ENCODE assay signal across 9 mouse cellular contexts in genomic region chr15:102358126-102358525, GRCm38 (mm10). TPM values are rescaled to one million over a fixed set of nuclear protein-coding genes. Genes with fewer than 3 reads are reported as not detected.
A peak's percentile ranks its signal among the peaks of the same experiment; 100 is the strongest.
DNase-seq lines count a peak whose midpoint lies in the region; ATAC-seq lines count a peak whose summit lies in the region.
"Had no signal": no experiment of that assay in that cellular context is flagged by ENCODE, and none has a peak within 500 bp of the region (broad histone marks: within the 10 kb centered on the region; RNA-seq: fewer than 3 reads in every experiment).

No protein-coding gene starts in this region.

- H3K27ac ChIP-seq in lung, embryonic 15.5 days, result no peak overlapping the region
- H3K27ac ChIP-seq in forebrain, embryonic 15.5 days (replicated peaks), result no peak overlapping the region

- H3K36me3 ChIP-seq in lung, embryonic 15.5 days, result no peaks in the 10 kb centered on the region
- H3K36me3 ChIP-seq in forebrain, embryonic 15.5 days, result no peaks in the 10 kb centered on the region
- H3K36me3 ChIP-seq in megakaryocyte, embryonic 14.5 days (replicated peaks; ENCODE audit: low read length), result no peaks in the 10 kb centered on the region

- H3K4me1 ChIP-seq in lung, embryonic 15.5 days, result peaks cover 49% of the 10 kb centered on the region
- peaks cover 24% of the 10 kb centered on the region for H3K4me1 ChIP-seq in forebrain, embryonic 15.5 days
- H3K4me1 ChIP-seq in megakaryocyte, embryonic 14.5 days, result peaks cover 50% of the 10 kb centered on the region

- no peak for DNase-seq in lung, postnatal 10 days
- DNase-seq in thymus, postnatal 36 days, result peak; percentile 11 to 19
- DNase-seq in frontal cortex, postnatal 25 days (ENCODE audit: low spot score in 2 of 2), result no peak
- no peak for DNase-seq in adrenal gland, postnatal 14 days
- DNase-seq: right cerebral cortex, postnatal 14 days had no signal

- no peak for ATAC-seq in lung, embryonic 15.5 days (ENCODE audit: borderline replicate concordance, extremely low read depth, low FRiP score, low TSS enrichment)
- ATAC-seq in forebrain, embryonic 15.5 days (replicated peaks), result no peak
- ATAC-seq in megakaryocyte-erythroid progenitor cell, adult 5-6 weeks (replicated peaks; ENCODE audit: low FRiP score, low TSS enrichment, poor library complexity, severe bottlenecking), result no peak

- peak overlapping the region; percentile 50 for H3K4me2 ChIP-seq in lung, embryonic 15.5 days
- H3K4me2 ChIP-seq in forebrain, embryonic 15.5 days (replicated peaks), result peak overlapping the region; percentile 31

- H3K9ac ChIP-seq in lung, embryonic 15.5 days, result peak overlapping the region; percentile 31
- H3K9ac ChIP-seq in forebrain, embryonic 15.5 days (replicated peaks), result no peak overlapping the region

- H3K4me3 ChIP-seq in lung, embryonic 15.5 days, result peak overlapping the region; percentile 13; the same call in 1 of the 2 replicates
- peak overlapping the region; percentile 13; the same call in 1 of the 2 replicates for H3K4me3 ChIP-seq in forebrain, embryonic 15.5 days
- H3K4me3 ChIP-seq in megakaryocyte, embryonic 14.5 days (replicated peaks), result peak overlapping the region; percentile 84

- H3K27me3 ChIP-seq in lung, embryonic 15.5 days, result peaks cover 26% of the 10 kb centered on the region
- H3K27me3 ChIP-seq in forebrain, embryonic 15.5 days, result peaks cover 43% of the 10 kb centered on the region
- H3K27me3 ChIP-seq in megakaryocyte, embryonic 14.5 days (replicated peaks), result peaks cover 77% of the 10 kb centered on the region

- no peaks in the 10 kb centered on the region for H3K9me3 ChIP-seq in lung, embryonic 15.5 days
- no peaks in the 10 kb centered on the region for H3K9me3 ChIP-seq in forebrain, embryonic 15.5 days
- peaks cover 3% of the 10 kb centered on the region; the same call in 1 of the 2 replicates for H3K9me3 ChIP-seq in megakaryocyte, embryonic 14.5 days

- 3% methylated on average over 25 of the region's 25 CpGs for WGBS in lung, embryonic 15.5 days
- WGBS in forebrain, embryonic 15.5 days, result 2% methylated on average over 25 of the region's 25 CpGs

RNA-seq across cellular contexts. Expression of gene Aaas, which starts 7.6 kb away (rescaled TPM):
- 91.1 and 92.0 TPM in 2 replicates for polyA plus RNA-seq in lung, embryonic 15.5 days (2015; fragmentation: Nextera tagmentation; extraction: Ambion mirVana)
- polyA plus RNA-seq in forebrain, embryonic 15.5 days (2015; fragmentation: Nextera tagmentation; extraction: Ambion mirVana), result 42.6 and 44.9 TPM in 2 replicates
- polyA plus RNA-seq in megakaryocyte, embryonic 14.5 days (2012; ENCODE audit: insufficient read depth, low replicate concordance), result 51.2 and 84.3 TPM in 2 replicates
- total RNA-seq in megakaryocyte-erythroid progenitor cell, adult 5-6 weeks (2014; fragmentation: Nextera tagmentation), result 145 and 165 TPM in 2 replicates
- total RNA-seq in megakaryocyte-erythroid progenitor cell, adult 5-6 weeks (2017), result 179 and 207 TPM in 2 replicates
- total RNA-seq in adrenal gland, postnatal 14 days (2021), result 22.5 and 23.2 TPM in 2 replicates

RNA-seq across cellular contexts. Expression of gene Sp7, which starts 8.9 kb away (rescaled TPM):
- 0.48 and 0.55 TPM in 2 replicates for polyA plus RNA-seq in lung, embryonic 15.5 days (2015; fragmentation: Nextera tagmentation; extraction: Ambion mirVana)
- 0.36 and 0.40 TPM in 2 replicates for polyA plus RNA-seq in forebrain, embryonic 15.5 days (2015; fragmentation: Nextera tagmentation; extraction: Ambion mirVana)
- polyA plus RNA-seq in megakaryocyte, embryonic 14.5 days (2012; ENCODE audit: insufficient read depth, low replicate concordance), result 0.10 TPM in 1 of 2 replicates, not detected in the other
- total RNA-seq in megakaryocyte-erythroid progenitor cell, adult 5-6 weeks (2014; fragmentation: Nextera tagmentation), result not detected in 2 replicates
- not detected in 2 replicates for total RNA-seq in megakaryocyte-erythroid progenitor cell, adult 5-6 weeks (2017)
- total RNA-seq in adrenal gland, postnatal 14 days (2021), result not detected in 2 replicates

RNA-seq across cellular contexts. Expression of gene Myg1, which starts 26.6 kb away (rescaled TPM):
- 100 and 106 TPM in 2 replicates for polyA plus RNA-seq in lung, embryonic 15.5 days (2015; fragmentation: Nextera tagmentation; extraction: Ambion mirVana)
- 98.2 and 108 TPM in 2 replicates for polyA plus RNA-seq in forebrain, embryonic 15.5 days (2015; fragmentation: Nextera tagmentation; extraction: Ambion mirVana)
- polyA plus RNA-seq in megakaryocyte, embryonic 14.5 days (2012; ENCODE audit: insufficient read depth, low replicate concordance), result 35.8 and 92.1 TPM in 2 replicates
- 85.2 and 86.5 TPM in 2 replicates for total RNA-seq in megakaryocyte-erythroid progenitor cell, adult 5-6 weeks (2014; fragmentation: Nextera tagmentation)
- total RNA-seq in megakaryocyte-erythroid progenitor cell, adult 5-6 weeks (2017), result 60.8 and 73.8 TPM in 2 replicates
- total RNA-seq in adrenal gland, postnatal 14 days (2021), result 52.7 and 59.2 TPM in 2 replicates

RNA-seq across cellular contexts. Expression of gene Pfdn5, which starts 32.2 kb away (rescaled TPM):
- polyA plus RNA-seq in lung, embryonic 15.5 days (2015; fragmentation: Nextera tagmentation; extraction: Ambion mirVana), result 368 and 401 TPM in 2 replicates
- 467 and 474 TPM in 2 replicates for polyA plus RNA-seq in forebrain, embryonic 15.5 days (2015; fragmentation: Nextera tagmentation; extraction: Ambion mirVana)
- polyA plus RNA-seq in megakaryocyte, embryonic 14.5 days (2012; ENCODE audit: insufficient read depth, low replicate concordance), result 5.9 and 58.8 TPM in 2 replicates
- 210 and 293 TPM in 2 replicates for total RNA-seq in megakaryocyte-erythroid progenitor cell, adult 5-6 weeks (2014; fragmentation: Nextera tagmentation)
- total RNA-seq in megakaryocyte-erythroid progenitor cell, adult 5-6 weeks (2017), result 214 and 318 TPM in 2 replicates
- 330 and 361 TPM in 2 replicates for total RNA-seq in adrenal gland, postnatal 14 days (2021)

RNA-seq across cellular contexts. Expression of gene Sp1, which starts 47.8 kb away (rescaled TPM):
- 10.6 TPM in 2 replicates for polyA plus RNA-seq in lung, embryonic 15.5 days (2015; fragmentation: Nextera tagmentation; extraction: Ambion mirVana)
- 5.4 and 5.6 TPM in 2 replicates for polyA plus RNA-seq in forebrain, embryonic 15.5 days (2015; fragmentation: Nextera tagmentation; extraction: Ambion mirVana)
- 3.9 and 15.5 TPM in 2 replicates for polyA plus RNA-seq in megakaryocyte, embryonic 14.5 days (2012; ENCODE audit: insufficient read depth, low replicate concordance)
- total RNA-seq in megakaryocyte-erythroid progenitor cell, adult 5-6 weeks (2014; fragmentation: Nextera tagmentation), result 68.0 and 80.3 TPM in 2 replicates
- 45.0 and 62.2 TPM in 2 replicates for total RNA-seq in megakaryocyte-erythroid progenitor cell, adult 5-6 weeks (2017)
- 72.6 and 73.7 TPM in 2 replicates for total RNA-seq in adrenal gland, postnatal 14 days (2021)

Comparison
In these comparisons a context has a peak if more than half of its experiments do, and no peak if none do; other contexts are left out.
1. H3K4me3 ChIP-seq: peak in every context shown above with its lines; median percentile 84 in megakaryocyte, embryonic 14.5 days; 13 in lung, embryonic 15.5 days; 13 in forebrain, embryonic 15.5 days.
2. DNase-seq: peak in thymus, postnatal 36 days (2 of 2); none in lung, postnatal 10 days (single experiment), frontal cortex, postnatal 25 days (0 of 2) and adrenal gland, postnatal 14 days (single experiment).